Mouse (Mus musculus) kidney, postnatal 14 days (tissue): ENCODE data around the gene Gdf10.

ENCODE experiments used
- DNase-seq: peaks from one replicate; pipeline ENCODE4 v3.0.0; 2022; ENCODE audit warnings: mixed read lengths

Gdf10 gene

DNA sequence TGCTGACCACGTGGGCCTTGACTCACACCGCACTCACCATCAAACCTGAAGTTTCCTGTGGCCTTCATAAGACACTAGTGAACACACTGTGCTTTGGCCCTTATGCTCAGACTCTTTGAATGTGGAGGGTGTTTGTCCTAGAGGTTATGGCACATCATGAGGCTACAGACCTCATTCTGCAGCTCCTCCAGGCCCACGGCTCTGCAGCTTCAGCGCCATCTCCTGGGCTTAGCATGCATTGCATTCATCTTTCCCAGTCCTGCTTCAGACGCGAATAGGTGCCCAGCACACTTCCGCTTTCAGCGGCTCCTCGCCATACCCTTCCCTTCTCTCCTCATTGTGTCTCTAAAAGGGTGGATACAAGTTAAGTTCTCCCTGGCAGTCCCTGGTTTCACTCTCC is 15.7 kb downstream of the Gdf10 start:
- peak; percentile 55 for DNase-seq

DNA sequence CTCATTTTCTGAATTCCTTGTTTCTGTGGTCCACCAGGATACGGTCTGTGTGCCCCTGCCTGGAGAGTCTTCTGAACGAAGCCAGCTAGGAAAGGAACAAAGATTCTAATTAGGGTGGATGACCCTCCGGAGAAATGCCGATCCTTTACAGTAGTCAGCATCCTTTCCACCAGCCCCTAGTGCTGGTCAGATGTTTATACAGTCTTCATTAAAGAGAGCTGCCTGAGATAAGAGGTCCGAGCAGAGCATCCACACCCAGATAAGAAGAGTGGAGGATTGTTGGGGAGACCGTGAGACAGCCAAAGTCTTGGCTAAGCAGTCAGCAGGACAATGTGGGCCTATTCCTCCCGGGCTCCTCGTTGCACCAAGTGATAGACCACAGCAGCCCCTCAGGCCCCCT is 17.4 kb downstream of the Gdf10 start, which contains the start of gene Gdf2:
Gdf2 (plus strand) TSS at position 301 of the 400 bp plus-strand sequence.
- no peak for DNase-seq

DNA sequence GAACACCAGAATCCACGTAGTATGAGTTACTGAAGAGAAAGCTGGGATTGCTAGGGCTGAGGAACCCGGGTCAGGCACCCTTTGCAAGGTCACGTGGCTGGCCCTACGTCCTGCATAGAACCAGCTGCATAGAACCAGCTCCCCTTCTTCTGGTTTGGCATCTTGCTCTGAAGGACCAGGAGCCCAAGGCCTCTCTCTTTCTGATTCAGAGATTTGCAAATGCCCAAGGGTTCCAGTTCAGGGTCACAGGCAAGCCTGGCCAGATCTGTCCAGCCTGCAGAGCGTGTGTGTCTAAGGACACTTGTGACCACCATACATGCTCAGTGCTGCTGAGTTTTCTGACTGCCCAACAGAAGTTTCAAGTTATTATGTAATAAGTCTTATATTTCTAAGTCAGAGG is 18.8 kb downstream of the Gdf10 start:
- no peak for DNase-seq

DNA sequence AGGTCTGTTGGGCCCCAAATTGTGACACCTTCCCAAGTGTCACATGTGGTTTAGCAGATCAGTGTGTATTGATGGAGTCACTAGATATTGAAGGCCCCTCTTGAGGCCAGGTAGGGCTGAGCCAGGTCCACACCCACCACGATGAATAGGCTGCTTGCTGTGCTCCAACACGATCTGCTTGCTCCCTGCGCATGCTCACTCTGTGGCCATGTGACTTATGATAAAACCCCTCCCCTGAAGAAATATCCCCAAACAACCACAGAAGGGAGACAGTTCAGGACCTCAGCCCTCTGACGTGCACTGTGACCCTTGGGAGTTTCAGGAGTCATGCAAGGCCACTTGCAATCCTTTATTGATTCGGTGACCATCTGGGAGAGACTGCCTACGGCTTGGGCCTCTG is 22.7 kb downstream of the Gdf10 start:
- no peak for DNase-seq

DNA sequence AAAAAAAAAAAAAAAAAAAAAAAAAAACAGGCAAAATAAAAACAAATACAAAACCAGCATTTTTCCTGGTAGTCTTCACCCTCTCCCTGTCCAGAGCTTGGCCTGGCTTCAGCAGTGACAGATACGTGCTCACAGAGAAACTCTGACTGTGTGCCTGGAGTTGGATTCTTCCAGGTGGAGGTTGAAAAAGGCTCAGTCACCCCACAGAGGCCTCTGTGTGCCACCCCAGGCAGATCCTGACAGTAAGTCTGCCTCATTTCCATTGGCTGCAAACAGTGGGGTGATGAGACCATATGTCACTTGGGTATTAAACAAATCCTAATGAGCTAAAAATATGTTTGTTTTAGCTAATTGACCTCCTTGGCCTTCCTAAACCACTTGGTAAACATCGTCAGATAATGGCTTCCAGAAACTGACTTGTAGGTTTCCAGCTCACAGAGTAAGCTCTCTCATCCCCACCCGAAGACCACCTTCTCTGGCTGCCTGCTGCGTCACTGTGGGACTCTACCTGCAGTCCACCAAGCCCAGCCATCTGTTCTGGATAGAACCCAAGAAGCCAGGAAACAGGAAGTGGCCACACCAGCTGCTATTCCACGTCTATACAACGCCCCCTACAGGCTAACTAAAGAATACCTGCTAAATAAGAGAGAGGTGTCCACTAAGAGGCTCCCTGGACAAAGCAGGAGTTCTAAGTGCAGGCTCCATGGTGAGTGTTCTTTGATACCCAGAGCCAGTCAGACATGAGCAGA is 29.0 kb downstream of the Gdf10 start:
- DNase-seq, result no peak

DNA sequence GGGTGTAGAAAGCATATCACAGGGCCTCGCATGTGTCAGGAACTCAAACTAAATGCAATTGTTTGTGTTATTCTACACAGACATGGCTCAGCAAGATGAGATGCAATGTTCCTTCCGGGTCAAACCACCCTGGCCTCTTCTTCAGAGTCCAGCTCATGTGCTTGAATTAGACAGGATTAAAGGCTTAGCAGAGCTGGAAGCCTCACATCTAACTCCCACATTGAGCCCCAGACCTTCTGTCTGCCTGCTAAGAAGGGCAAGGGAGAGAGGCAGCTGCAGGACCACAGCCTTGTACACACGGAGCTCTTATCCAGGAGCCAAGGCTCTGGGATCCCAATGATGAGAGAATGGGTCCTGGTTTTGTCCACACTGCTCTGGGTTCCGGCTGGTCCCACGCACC is 30.4 kb downstream of the Gdf10 start, which contains the start of gene Rbp3:
Rbp3 (plus strand) TSS at position 243 of the 400 bp plus-strand sequence.
- no peak for DNase-seq

DNA sequence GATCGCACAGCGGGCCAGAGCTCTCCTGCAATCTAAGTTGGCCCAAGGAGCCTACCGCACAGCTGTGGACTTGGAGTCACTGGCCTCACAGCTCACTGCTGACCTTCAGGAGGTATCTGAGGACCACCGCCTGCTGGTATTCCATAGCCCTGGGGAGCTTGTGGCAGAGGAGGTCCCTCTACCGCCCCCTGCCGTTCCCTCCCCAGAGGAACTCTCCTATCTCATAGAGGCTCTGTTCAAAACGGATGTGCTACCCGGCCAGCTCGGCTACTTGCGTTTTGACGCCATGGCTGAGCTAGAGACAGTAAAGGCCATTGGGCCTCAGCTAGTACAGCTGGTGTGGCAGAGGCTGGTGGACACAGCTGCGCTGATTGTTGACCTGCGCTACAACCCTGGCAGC is 32.7 kb downstream of the Gdf10 start:
- no peak for DNase-seq

DNA sequence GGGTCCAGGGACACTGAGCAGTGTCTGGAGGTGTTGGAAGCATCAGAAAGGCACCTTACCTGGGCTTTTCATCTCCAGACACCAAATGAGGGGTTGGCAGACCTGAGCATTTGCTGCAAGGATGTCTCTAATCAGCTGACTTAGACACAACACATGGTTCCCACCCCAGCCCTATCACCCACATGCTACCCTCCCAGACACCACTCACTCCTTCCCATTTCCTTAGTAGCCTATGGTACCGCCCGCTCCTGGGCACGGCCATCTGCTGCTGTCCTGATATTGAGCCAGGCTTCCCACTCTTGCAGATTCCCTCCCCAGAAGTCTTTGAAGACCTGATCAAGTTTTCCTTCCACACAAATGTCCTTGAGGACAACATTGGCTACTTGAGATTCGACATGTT is 34.8 kb downstream of the Gdf10 start:
- DNase-seq, result no peak

DNA sequence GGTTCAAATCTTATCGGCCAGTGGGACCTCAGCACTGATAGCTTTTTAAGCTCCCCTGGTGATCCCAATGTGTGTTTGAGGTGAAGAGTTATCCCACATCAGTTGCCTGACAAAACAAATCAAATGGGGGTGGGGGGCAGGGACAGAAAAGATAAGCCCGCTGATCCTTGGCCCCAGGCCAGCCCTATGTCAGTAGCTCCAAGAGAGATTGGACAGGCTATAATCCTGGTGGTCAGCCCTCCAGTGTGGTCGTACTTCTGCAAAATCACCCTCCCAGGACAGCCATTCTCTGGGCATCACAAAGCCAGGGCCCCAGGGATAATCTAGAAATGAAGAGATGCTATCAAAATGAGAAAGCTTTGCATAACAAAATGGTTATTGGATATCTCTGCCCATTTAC is 35.5 kb downstream of the Gdf10 start:
- no peak for DNase-seq

DNA sequence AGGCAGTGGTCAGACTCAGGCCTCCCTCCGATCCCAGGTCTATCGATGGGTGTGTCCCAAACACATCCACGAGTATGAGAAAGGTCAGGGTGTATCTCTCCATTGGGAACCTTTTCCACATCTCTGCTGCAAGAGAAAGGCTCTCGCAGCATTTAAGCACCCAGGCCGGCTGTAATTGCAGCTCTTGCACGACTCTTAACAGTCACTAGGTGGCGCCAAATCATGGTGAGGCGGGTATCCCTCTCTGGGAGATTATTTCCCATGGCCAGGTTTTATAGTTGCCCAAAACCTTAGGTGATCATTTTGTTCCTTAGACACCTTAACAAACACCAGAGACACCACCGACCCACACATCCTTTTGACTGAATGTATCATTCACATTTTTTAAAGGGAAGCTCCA is 36.0 kb downstream of the Gdf10 start:
- peak; percentile 52 for DNase-seq

DNA sequence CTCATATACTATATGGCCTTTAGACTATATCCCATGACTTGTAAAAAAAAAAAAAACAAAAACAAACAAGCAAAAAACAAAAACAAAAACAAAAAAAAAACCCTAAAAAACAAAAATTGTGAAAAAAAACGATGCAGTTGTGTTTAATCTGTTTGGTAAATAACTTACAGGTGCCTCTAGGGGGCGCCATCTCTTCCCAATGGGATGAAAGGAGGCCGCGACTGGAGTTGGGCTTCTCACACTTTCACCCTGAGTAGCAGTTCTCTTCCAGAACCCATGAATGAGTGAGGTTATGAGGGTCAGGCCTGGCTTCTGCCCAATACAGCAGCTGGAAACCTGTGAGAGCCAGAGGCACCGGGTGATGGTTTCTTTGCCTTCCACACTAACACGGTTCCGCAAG is 42.3 kb downstream of the Gdf10 start:
- no peak for DNase-seq

DNA sequence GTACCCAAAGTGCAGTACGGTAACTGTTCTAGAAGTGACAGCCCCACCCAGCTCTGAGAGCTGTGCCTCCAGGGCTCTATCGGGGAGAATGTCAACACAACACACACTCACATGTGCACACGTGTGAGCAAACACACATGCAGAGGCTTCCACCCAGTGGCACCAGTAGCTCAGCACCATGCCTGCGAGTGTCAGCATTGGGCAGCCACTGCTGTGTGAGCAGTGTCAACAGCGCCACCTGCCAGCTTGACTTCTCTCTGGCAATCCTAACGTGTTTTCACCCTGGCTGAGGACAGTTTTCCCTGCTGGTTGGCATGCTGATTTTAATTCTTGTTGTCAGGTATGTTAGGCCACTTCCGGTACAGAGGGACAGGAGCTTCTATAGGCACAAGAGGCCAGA is 49.3 kb downstream of the Gdf10 start:
- no peak for DNase-seq

DNA sequence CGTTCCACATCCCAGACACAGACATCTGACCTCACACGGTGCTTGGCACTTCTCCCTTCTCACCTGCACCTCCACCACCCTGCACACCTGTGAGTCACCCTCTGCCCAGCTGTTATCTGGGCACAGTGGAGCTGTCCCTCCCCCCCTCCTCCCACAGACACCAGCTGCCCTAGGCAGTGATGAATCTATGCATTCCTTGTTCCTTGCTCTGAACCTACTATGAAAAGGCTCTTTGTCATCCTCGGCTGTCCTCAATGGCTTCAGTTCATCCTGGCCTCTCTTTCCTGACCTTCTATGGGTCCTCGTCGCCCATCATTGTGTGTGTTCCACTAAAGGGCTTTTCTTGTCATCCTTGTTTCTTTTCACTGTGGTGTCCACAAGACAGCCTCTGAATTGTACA is 51.4 kb downstream of the Gdf10 start:
- DNase-seq, result no peak

DNA sequence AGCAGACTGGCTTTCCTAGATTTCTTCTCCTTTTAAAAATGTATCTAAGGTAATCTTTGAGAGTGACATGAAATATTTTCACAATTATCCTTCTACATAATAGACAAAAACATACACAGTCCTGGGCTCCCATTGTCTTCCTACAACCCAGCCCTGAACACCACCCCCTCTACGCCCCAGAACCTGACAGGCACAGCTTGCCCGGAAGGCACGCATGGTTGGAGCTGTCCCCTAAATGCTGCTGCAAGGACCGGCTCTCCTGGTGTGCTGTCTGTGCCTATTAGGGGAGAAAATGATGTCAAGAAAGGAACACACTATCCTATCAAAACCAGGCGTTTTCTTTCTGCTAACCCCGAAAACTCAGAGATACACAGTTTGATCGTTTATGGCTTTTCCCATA is 54.4 kb downstream of the Gdf10 start:
- no peak for DNase-seq

DNA sequence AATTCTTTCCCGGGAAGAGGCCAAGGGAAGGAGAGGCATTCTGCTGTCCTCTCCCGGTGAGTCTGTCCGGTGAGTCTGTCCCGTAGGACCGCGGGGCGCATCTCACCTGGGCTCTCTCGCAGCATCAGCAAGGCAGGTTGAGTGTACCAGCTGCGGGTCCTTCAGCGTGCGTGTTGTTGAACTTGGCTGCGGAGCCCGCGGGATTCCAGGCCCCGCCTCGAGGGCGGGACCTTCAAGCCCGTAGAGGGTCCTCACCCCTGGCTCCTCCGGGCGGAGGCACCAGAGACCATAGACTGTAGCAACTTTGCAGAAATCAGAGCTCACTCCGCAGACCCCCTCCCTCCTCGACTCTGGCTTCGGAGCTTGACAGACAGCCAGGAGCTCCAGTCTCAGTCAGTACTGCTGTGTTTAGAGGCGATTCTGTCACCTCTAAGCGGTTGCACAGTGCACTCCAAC is 55.2 kb downstream of the Gdf10 start, which contains the start of gene Zfp488:
Zfp488 (minus strand) TSS at position 161 of the 456 bp plus-strand sequence.
- no peak for DNase-seq
